Mouse (Mus musculus): ENCODE data around the gene Plscr2.
A peak's percentile ranks its signal among the peaks of the same experiment; 100 is the strongest.
"Not testable (repeated sequence)": the region's sequence is repeated elsewhere in the genome, so short reads cannot be mapped to it uniquely, and the experiment has no call there.

Plscr2 gene

GRCm38 (mm10) chr9:92273956-92274762 is 1.2 kb upstream of the Plscr2 start:
- DNase-seq, result no peak

GRCm38 (mm10) chr9:92276360-92276759 is 958 bp downstream of the Plscr2 start:
- DNase-seq, result no peak

GRCm38 (mm10) chr9:92280048-92280447 is 4.6 kb downstream of the Plscr2 start:
- no peak for DNase-seq

GRCm38 (mm10) chr9:92282563-92283171 is 7.3 kb downstream of the Plscr2 start:
- no peak for DNase-seq

- no peak for DNase-seq
These were observed 14.3 kb downstream of the Plscr2 start for GRCm38 (mm10) chr9:92289675-92290074.

GRCm38 (mm10) chr9:92292169-92292568 is 16.8 kb downstream of the Plscr2 start:
- DNase-seq, result no peak

- peak; percentile 19 for DNase-seq
These were observed 17.5 kb downstream of the Plscr2 start for GRCm38 (mm10) chr9:92292922-92293321.

GRCm38 (mm10) chr9:92293560-92294548 is 18.5 kb downstream of the Plscr2 start:
- no peak for DNase-seq

GRCm38 (mm10) chr9:92298288-92298687 is 22.9 kb downstream of the Plscr2 start:
- no peak for DNase-seq

GRCm38 (mm10) chr9:92301213-92301612 is 25.8 kb downstream of the Plscr2 start:
- no peak for DNase-seq

GRCm38 (mm10) chr9:92305075-92305474 is 29.7 kb downstream of the Plscr2 start:
- no peak for DNase-seq

GRCm38 (mm10) chr9:92305620-92306220 is 30.3 kb downstream of the Plscr2 start:
- no peak for DNase-seq

GRCm38 (mm10) chr9:92309077-92309476 is 33.7 kb downstream of the Plscr2 start, which contains the start of gene 1700057G04Rik:
Gene 1700057G04Rik (plus strand): TSS chr9:92309377.
- DNase-seq, result no peak

GRCm38 (mm10) chr9:92316791-92317190 is 41.4 kb downstream of the Plscr2 start:
- DNase-seq, result no peak

- DNase-seq, result not testable (repeated sequence)
These were observed 50.5 kb downstream of the Plscr2 start for GRCm38 (mm10) chr9:92325936-92326335.

- no peak for DNase-seq
These were observed 51.4 kb downstream of the Plscr2 start for GRCm38 (mm10) chr9:92326813-92327212.

- no peak for DNase-seq
These were observed 56.0 kb downstream of the Plscr2 start for GRCm38 (mm10) chr9:92331383-92331782.

- no peak for DNase-seq
These were observed 59.4 kb downstream of the Plscr2 start for GRCm38 (mm10) chr9:92334845-92335244.

- DNase-seq, result no peak
These were observed 59.9 kb downstream of the Plscr2 start for GRCm38 (mm10) chr9:92335277-92335818.

GRCm38 (mm10) chr9:92337063-92337462 is 61.7 kb downstream of the Plscr2 start:
- no peak for DNase-seq

- DNase-seq, result no peak
These were observed 62.3 kb downstream of the Plscr2 start for GRCm38 (mm10) chr9:92337661-92338060.

- DNase-seq, result no peak
These were observed 63.6 kb downstream of the Plscr2 start for GRCm38 (mm10) chr9:92338954-92339353.

Measured in right cerebral cortex, adult 18-20 months (tissue).